Mouse (Mus musculus) neural tube, embryonic 14.5 days (tissue): ENCODE data around the gene Serinc3. TPM values are rescaled to one million over a fixed set of nuclear protein-coding genes. Genes with fewer than 3 reads are reported as not detected.

Source experiments
- ATAC-seq: fragments of 200-750 bp; cut with Nextera tagmentation; 2 replicates; pipeline ENCODE4 v1.8.0; 2017; ENCODE audit warnings: low read depth, mild to moderate bottlenecking, moderate TSS enrichment, moderate library complexity
- H3K27ac ChIP-seq: fragments of 300-500 bp; sonication (generic); 2 replicates; pipeline ENCODE4 v1.5.1; 2014; ENCODE audit warnings: low read depth, mild to moderate bottlenecking, control low read depth, low read length, moderate library complexity, mixed read lengths
- H3K27me3 ChIP-seq: fragments of 300-500 bp; sonication (generic); 2 replicates; pipeline ENCODE4 v1.6.1; 2014; ENCODE audit warnings: low read length; ENCODE audit not compliant: control insufficient read depth, insufficient read depth
- H3K36me3 ChIP-seq: fragments of 300-500 bp; sonication (generic); 2 replicates; pipeline ENCODE4 v1.6.1; 2014; ENCODE audit warnings: low read length, mixed read lengths; ENCODE audit not compliant: control insufficient read depth, insufficient read depth
- H3K4me1 ChIP-seq: fragments of 300-500 bp; sonication (generic); 2 replicates; pipeline ENCODE4 v1.6.1; 2014; ENCODE audit warnings: low read length; ENCODE audit not compliant: control insufficient read depth, insufficient read depth
- H3K4me2 ChIP-seq: fragments of 300-500 bp; sonication (generic); 2 replicates; pipeline ENCODE4 v1.6.1; 2014; ENCODE audit warnings: mild to moderate bottlenecking, low read depth, low read length, control low read depth
- H3K4me3 ChIP-seq: fragments of 300-500 bp; sonication (generic); 2 replicates; pipeline ENCODE4 v1.5.1; 2014; ENCODE audit warnings: low read depth, low read length, control low read depth, mixed read lengths
- H3K9ac ChIP-seq: fragments of 300-500 bp; sonication (generic); replicated peaks from 2 replicates; pipeline ENCODE4 v1.6.1; 2014; ENCODE audit warnings: low read depth, mild to moderate bottlenecking, control low read depth, low read length, mixed read lengths
- H3K9me3 ChIP-seq: fragments of 300-500 bp; sonication (generic); 2 replicates; pipeline ENCODE4 v1.6.1; 2016; ENCODE audit warnings: low read length; ENCODE audit not compliant: control insufficient read depth
- WGBS: fragments of 180-500 bp; shearing (Covaris S2); extraction: QIAGEN DNeasy Blood & Tissue Kit; methylation state at CpG from one replicate; pipeline ENCODE4 v1.1.7; 2014; 5-methylcytosine and 5-hydroxymethylcytosine counted together
- polyA plus RNA-seq: library from polyadenylated mRNA; unstranded; fragments of >200 nt; fragmentation: Nextera tagmentation; extraction: Ambion mirVana; gene quantifications from 2 replicates; pipeline ENCODE4 v1.2.1, GENCODE M21; 2014

Gene Serinc3
- polyA plus RNA-seq, 1 experiment from 2014 or later, result 39.0 TPM

GRCm38 (mm10) chr2:163583226-163584087 lies 61.5 kb downstream of the Serinc3 start:
- no peaks in the 10 kb centered on the region for H3K4me1 ChIP-seq
- no peak overlapping the region for H3K4me2 ChIP-seq
- H3K27ac ChIP-seq, result no peak overlapping the region
- H3K4me3 ChIP-seq, result no peak overlapping the region
- no peak for ATAC-seq
- H3K27me3 ChIP-seq, result no peaks in the 10 kb centered on the region
- H3K9me3 ChIP-seq, result no peaks in the 10 kb centered on the region
- H3K36me3 ChIP-seq, result no peaks in the 10 kb centered on the region
- H3K9ac ChIP-seq, result no peak overlapping the region
- 82% methylated on average over 10 of the region's 10 CpGs for WGBS

- ATAC-seq, result no peak
- Histone ChIP-seq H3K4me1 (no peaks in the 10 kb centered on the region), H3K9ac (no peak overlapping the region), H3K9me3 (no peaks in the 10 kb centered on the region), H3K36me3 (no peaks in the 10 kb centered on the region), H3K27me3 (no peaks in the 10 kb centered on the region), H3K4me3 (no peak overlapping the region), H3K27ac (no peak overlapping the region), H3K4me2 (no peak overlapping the region)
- 79% methylated on average over 13 of the region's 13 CpGs for WGBS
Measured at GRCm38 (mm10) chr2:163580069-163580945, 64.6 kb downstream of the Serinc3 start.

GRCm38 (mm10) chr2:163577986-163578385 lies 66.9 kb downstream of the Serinc3 start:
- 86% methylated on average over 2 of the region's 2 CpGs for WGBS
- no peak for ATAC-seq
- Histone ChIP-seq H3K4me2 (no peak overlapping the region), H3K36me3 (no peaks in the 10 kb centered on the region), H3K9ac (no peak overlapping the region), H3K4me1 (no peaks in the 10 kb centered on the region), H3K4me3 (no peak overlapping the region), H3K27me3 (no peaks in the 10 kb centered on the region), H3K27ac (no peak overlapping the region), H3K9me3 (no peaks in the 10 kb centered on the region)

- ATAC-seq, result no peak
- Histone ChIP-seq H3K36me3 (no peaks in the 10 kb centered on the region), H3K9ac (no peak overlapping the region), H3K27me3 (no peaks in the 10 kb centered on the region), H3K4me2 (no peak overlapping the region), H3K4me1 (no peaks in the 10 kb centered on the region), H3K9me3 (no peaks in the 10 kb centered on the region), H3K27ac (no peak overlapping the region), H3K4me3 (no peak overlapping the region)
- 48% methylated on average over 11 of the region's 11 CpGs for WGBS
Measured at GRCm38 (mm10) chr2:163575248-163575647, 69.7 kb downstream of the Serinc3 start.

GRCm38 (mm10) chr2:163574321-163574720 lies 70.6 kb downstream of the Serinc3 start:
- Histone ChIP-seq H3K9me3 (no peaks in the 10 kb centered on the region), H3K27me3 (no peaks in the 10 kb centered on the region), H3K36me3 (no peaks in the 10 kb centered on the region), H3K4me1 (no peaks in the 10 kb centered on the region), H3K4me3 (no peak overlapping the region), H3K4me2 (no peak overlapping the region), H3K27ac (no peak overlapping the region), H3K9ac (no peak overlapping the region)
- 85% methylated on average over 3 of the region's 3 CpGs for WGBS
- ATAC-seq, result no peak

Other genes with a start within 250 kb of the Serinc3 start
- 0.20 and 0.21 TPM in 2 replicates for gene Jph2, start 247.1 kb downstream of the Serinc3 start, polyA plus RNA-seq
- 78.9 and 79.3 TPM in 2 replicates for gene Oser1, start 220.4 kb downstream of the Serinc3 start, polyA plus RNA-seq
- 115 and 129 TPM in 2 replicates for gene Gdap1l1, start 206.7 kb downstream of the Serinc3 start, polyA plus RNA-seq
- 16.2 and 18.8 TPM in 2 replicates for gene Fitm2, start 172.5 kb downstream of the Serinc3 start, polyA plus RNA-seq
- gene R3hdml, start 152.8 kb downstream of the Serinc3 start, polyA plus RNA-seq, result 0.19 TPM in 1 of 2 replicates, not detected in the other
- gene Hnf4a, start 138.3 kb downstream of the Serinc3 start, polyA plus RNA-seq, result not detected in 2 replicates
- 45.5 and 57.1 TPM in 2 replicates for gene Ttpal, start 42.8 kb downstream of the Serinc3 start, polyA plus RNA-seq
- 102 and 103 TPM in 2 replicates for gene Pkig, start 13.3 kb upstream of the Serinc3 start, polyA plus RNA-seq
- gene Ada, start 105.1 kb upstream of the Serinc3 start, polyA plus RNA-seq, result 2.5 and 3.1 TPM in 2 replicates
- 0.19 and 0.40 TPM in 2 replicates for gene Ccn5, start 175.7 kb upstream of the Serinc3 start, polyA plus RNA-seq
- 0.11 and 0.32 TPM in 2 replicates for gene Kcnk15, start 208.5 kb upstream of the Serinc3 start, polyA plus RNA-seq